15 mouse cellular contexts compared by ENCODE assay signal in genomic region chrX:102054009-102054408, GRCm38 (mm10).
"Had no signal": no experiment of that assay in that cellular context is flagged by ENCODE, and none has a peak within 500 bp of the region (broad histone marks: within the 10 kb centered on the region; RNA-seq: fewer than 3 reads in every experiment).

No protein-coding gene starts in this region.

- H3K27ac ChIP-seq: midbrain, embryonic 10.5 days; midbrain, embryonic 12.5 days; neural tube, embryonic 12.5 days; stomach, embryonic 15.5 days; stomach, postnatal 0 days had no signal

- H3K4me1 ChIP-seq: midbrain, embryonic 12.5 days; neural tube, embryonic 12.5 days; stomach, embryonic 15.5 days had no signal

- DNase-seq: lung, adult 18-20 months; lung, embryonic 14.5 days; lung, postnatal 10 days; lung, postnatal 4 days; midbrain, embryonic 14.5 days; right cerebral cortex, postnatal 14 days; thymus, adult 2 months; thymus, postnatal 25 days; thymus, postnatal 4 days had no signal

- ATAC-seq: midbrain, embryonic 16.5 days had no signal

- H3K4me3 ChIP-seq: midbrain, embryonic 10.5 days; midbrain, embryonic 12.5 days; neural tube, embryonic 12.5 days; stomach, embryonic 15.5 days had no signal
